Mouse (Mus musculus) ovary, adult 2 months (tissue): ENCODE data around the gene Prkcz. TPM values are rescaled to one million over a fixed set of nuclear protein-coding genes. Genes with fewer than 3 reads are reported as not detected.

ENCODE experiments used
- polyA plus RNA-seq: library from polyadenylated mRNA; depleted of rRNA; stranded (reverse); fragments of >200 nt; gene quantifications from 2 replicates; pipeline ENCODE4 v1.2.3, GENCODE M21; 2012; rRNA removed

Prkcz gene
- polyA plus RNA-seq = 9.5 and 12.1 TPM in 2 replicates

DNA sequence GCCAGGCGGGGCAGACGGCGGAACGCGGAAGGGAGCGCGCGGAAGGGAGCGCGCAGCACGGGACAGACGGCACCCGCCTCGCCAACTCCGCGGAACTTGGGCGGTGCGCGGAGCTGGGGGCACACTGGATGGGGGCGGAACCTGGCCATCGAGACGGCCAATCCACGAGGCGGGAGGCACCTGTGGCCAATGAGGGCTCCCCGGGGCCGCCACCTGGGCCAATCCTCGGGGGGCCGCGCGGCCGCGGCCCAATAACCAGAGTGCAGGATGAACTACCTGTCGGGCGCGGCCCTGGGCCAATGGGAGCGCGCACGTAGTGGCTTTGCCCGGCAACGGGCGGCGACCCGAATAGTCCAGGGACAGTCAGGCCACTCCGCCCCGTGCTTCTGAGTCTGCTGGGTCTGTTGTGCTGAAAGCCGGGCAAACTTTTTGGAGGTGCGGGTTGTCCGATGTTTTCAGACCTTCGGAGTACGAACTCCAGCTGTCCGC is at the start of gene Prkcz:
Gene Prkcz (minus strand): TSS at position 59 of the 489 bp plus-strand sequence.

DNA sequence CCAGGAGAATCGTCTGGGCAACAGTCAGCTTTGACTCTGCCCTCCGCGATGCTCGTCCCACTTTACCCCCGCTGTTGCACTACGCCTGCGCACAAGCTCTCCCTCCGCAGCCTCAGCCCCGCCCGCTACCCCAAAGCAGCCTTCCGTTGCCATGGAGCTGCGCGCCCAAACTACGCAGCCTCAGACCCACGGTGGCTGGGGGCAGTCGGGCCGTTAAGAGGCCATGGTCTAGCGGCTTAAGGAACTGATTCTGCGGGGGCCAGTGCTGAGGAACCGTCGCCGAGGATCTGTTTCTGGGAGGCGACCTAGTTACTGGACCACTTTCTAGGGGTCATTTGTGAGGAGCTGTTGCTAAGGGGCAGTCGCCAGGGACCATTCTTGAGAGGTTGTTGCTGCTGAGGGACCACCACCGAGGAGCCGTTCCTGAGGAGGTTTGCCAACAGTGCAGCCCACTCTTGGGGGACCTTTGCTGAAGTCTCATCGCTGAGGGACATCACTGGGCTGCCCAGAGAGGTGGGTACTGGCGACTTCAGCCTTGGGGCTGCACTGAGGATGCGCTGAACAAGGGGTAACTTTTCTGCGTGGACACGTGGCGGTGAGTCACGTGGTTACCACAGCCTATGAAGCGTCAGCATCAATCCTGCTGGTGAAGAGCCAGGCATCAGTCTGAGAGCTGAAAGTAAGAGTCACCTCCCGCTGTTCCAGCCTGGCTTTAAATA is 48.1 kb upstream of the Prkcz start, which contains the start of gene Cfap74:
Gene Cfap74 (plus strand): TSS at position 133 of the 719 bp plus-strand sequence.

DNA sequence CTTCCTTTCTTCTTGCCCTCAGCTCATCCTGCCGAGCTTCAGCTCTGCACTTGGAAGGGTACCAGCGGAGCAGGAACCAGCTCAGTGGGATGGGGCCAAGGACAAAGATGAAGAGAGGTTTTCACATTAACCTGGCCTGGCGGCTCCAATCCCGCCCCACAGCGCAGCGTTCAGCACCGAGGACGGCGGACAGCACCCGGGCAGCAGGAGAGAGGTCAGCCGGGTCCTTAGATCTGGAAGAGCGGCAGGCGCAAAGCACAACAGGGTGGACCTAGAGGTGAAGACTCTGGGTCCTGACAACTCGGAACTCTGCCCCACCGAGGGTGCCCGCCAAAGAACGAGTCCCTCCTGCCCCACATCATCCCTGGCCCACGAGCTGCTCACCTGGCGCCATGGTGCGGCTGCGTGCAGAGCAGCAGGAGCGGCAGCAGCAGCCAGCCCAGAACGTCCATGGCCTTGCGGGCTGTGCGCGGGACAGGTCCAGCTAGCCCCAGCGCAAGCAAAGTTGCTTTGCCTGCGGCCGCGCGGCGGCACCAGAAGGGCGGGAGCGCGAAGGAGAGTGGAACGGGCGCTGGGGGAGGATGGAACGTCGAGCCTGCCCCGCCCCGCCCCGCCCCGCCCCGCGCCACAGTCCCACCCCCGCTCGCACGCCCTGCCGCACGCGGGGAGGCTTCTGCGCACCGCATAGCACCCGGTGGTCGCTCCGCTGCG is 36.5 kb upstream of the Prkcz start, which contains the start of gene Gabrd:
Gene Gabrd (minus strand): TSS at position 602 of the 711 bp plus-strand sequence.

DNA sequence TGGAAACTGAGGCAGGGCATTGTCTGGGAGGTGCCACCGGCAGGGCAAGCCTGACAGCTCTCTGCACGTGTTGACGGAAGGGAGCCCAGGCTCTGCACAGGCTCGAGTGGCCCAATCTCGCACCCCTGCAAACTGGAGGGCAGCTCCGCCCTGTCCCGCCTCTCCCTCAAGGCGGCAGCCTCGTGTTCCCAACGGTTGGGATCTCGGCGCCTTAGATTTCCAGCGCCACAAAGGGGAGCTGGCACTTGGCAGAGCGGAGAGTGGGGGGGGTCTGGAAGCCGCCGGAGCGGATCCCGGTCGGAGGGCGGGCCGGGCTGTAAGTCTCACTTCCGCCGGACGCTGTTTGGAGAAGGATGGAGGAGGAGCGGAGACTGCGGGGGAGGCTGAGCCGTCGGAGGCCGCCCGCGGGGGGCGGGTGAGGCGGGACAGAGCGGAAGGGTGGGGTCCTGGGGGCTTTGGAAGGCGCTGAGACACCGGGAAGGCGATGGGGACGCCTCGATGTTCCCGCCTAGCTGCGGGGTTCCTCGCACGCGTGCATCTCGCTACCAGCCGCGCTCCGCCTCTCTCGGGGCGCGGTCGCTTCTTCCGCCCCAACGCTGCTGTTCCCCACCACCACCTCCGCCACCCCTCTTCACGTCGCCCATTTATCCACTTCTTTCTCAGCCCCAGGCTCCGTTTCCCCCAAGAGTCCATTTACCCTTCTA is 111.4 kb downstream of the Prkcz start, which contains the start of gene Faap20:
Gene Faap20 (plus strand): TSS at position 155 of the 704 bp plus-strand sequence.

DNA sequence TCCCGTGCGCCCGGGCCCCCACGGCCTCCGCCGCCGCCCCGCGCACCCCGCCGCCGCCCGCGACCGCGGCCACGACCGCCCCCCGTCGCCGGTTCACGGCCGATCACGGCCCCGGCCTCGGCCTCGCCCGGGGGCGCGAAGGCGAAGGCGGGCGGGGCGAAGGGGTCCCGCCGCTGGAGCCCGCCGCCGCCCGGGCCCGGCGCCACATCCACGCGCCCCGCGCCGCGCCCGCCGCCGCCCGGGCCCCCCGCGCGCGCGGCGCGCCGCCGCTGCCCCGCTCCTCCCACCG is 138.7 kb downstream of the Prkcz start, which contains the start of gene Ski:
Gene Ski (minus strand): TSS at position 41 of the 289 bp plus-strand sequence.

Other genes starting within 250 kb of the Prkcz start
- gene Ski, start 138.8 kb downstream of the Prkcz start, polyA plus RNA-seq = 91.4 and 100 TPM in 2 replicates
- gene Faap20, start 111.6 kb downstream of the Prkcz start, polyA plus RNA-seq = 72.4 and 93.5 TPM in 2 replicates
- gene Gabrd, start 36.8 kb upstream of the Prkcz start, polyA plus RNA-seq = 0.38 and 1.6 TPM in 2 replicates
- 6.1 and 8.0 TPM in 2 replicates for gene Cfap74, start 47.8 kb upstream of the Prkcz start, polyA plus RNA-seq
- 24.6 and 32.7 TPM in 2 replicates for gene Tmem52, start 107.8 kb upstream of the Prkcz start, polyA plus RNA-seq
- gene Gnb1, start 130.0 kb upstream of the Prkcz start, polyA plus RNA-seq = 767 and 998 TPM in 2 replicates
- gene Nadk, start 201.0 kb upstream of the Prkcz start, polyA plus RNA-seq = 159 and 161 TPM in 2 replicates
- 10.1 and 12.7 TPM in 2 replicates for gene Slc35e2, start 240.1 kb upstream of the Prkcz start, polyA plus RNA-seq